Mouse (Mus musculus): ENCODE measurements around the gene Arhgap15.

The Arhgap15 gene

GRCm38 (mm10) chr2:44218317-44218716 lies 469.7 kb downstream of the Arhgap15 start:
- no peak for DNase-seq

- no peak for DNase-seq
Measured at GRCm38 (mm10) chr2:44221686-44222085, 473.1 kb downstream of the Arhgap15 start.

GRCm38 (mm10) chr2:44222176-44222753 lies 473.6 kb downstream of the Arhgap15 start:
- DNase-seq: no peak

GRCm38 (mm10) chr2:44234856-44235255 lies 486.2 kb downstream of the Arhgap15 start:
- no peak for DNase-seq

- DNase-seq: no peak
Measured at GRCm38 (mm10) chr2:44241657-44242454, 493.2 kb downstream of the Arhgap15 start.

GRCm38 (mm10) chr2:44242628-44243255 lies 494.1 kb downstream of the Arhgap15 start:
- DNase-seq: no peak

- DNase-seq: no peak
Measured at GRCm38 (mm10) chr2:44255343-44255742, 506.7 kb downstream of the Arhgap15 start.

- peak; percentile 52 for DNase-seq
Measured at GRCm38 (mm10) chr2:44257946-44258345, 509.3 kb downstream of the Arhgap15 start.

GRCm38 (mm10) chr2:44271455-44272346 lies 523.1 kb downstream of the Arhgap15 start:
- no peak for DNase-seq

GRCm38 (mm10) chr2:44272606-44273005 lies 524.0 kb downstream of the Arhgap15 start:
- DNase-seq: no peak

GRCm38 (mm10) chr2:44274425-44274824 lies 525.8 kb downstream of the Arhgap15 start:
- DNase-seq: no peak

GRCm38 (mm10) chr2:44286181-44286719 lies 537.6 kb downstream of the Arhgap15 start:
- no peak for DNase-seq

GRCm38 (mm10) chr2:44299156-44299555 lies 550.5 kb downstream of the Arhgap15 start:
- DNase-seq: no peak

- no peak for DNase-seq
Measured at GRCm38 (mm10) chr2:44299909-44300308, 551.3 kb downstream of the Arhgap15 start.

- DNase-seq: no peak
Measured at GRCm38 (mm10) chr2:44300466-44300865, 551.8 kb downstream of the Arhgap15 start.

GRCm38 (mm10) chr2:44304261-44304970 lies 555.8 kb downstream of the Arhgap15 start:
- no peak for DNase-seq

GRCm38 (mm10) chr2:44304971-44305808 lies 556.6 kb downstream of the Arhgap15 start:
- no peak for DNase-seq

GRCm38 (mm10) chr2:44306137-44306536 lies 557.5 kb downstream of the Arhgap15 start:
- DNase-seq: no peak

GRCm38 (mm10) chr2:44309124-44309523 lies 560.5 kb downstream of the Arhgap15 start:
- DNase-seq: no peak

GRCm38 (mm10) chr2:44309556-44309955 lies 560.9 kb downstream of the Arhgap15 start:
- DNase-seq: no peak
